Mouse (Mus musculus) MEL (cell line): ENCODE results near the gene Gja1. TPM values are rescaled to one million over a fixed set of nuclear protein-coding genes. Genes with fewer than 3 reads are reported as not detected.

ENCODE experiments used
- DNase-seq: peaks from one replicate; pipeline ENCODE4 v3.0.0; 2011; ENCODE audit warnings: low read depth, low spot score
- H3K27ac ChIP-seq: 2 replicates; pipeline ENCODE4 v1.5.1; 2012; ENCODE audit warnings: low read depth, mild to moderate bottlenecking, control low read depth, low read length, moderate library complexity; ENCODE audit not compliant: control insufficient read depth
- H3K27me3 ChIP-seq, 2 experiments: fragments of 150-350 bp in 1 of 2; sonication (generic) in 1 of 2; 2 replicates each; pipeline ENCODE4 v1.6.1; 2012; ENCODE audit warnings: low read length in 2 of 2, mild to moderate bottlenecking in 2 of 2, improper control_type of control experiment in 1 of 2, moderate library complexity in 1 of 2; ENCODE audit not compliant: insufficient read depth in 2 of 2, control insufficient read depth in 1 of 2
- H3K36me3 ChIP-seq, 2 experiments: 2 replicates each; pipeline ENCODE4 v1.6.1; 2012 to 2014; ENCODE audit warnings: low read length in 2 of 2, improper control_type of control experiment in 1 of 2, inconsistent platforms in 1 of 2, mild to moderate bottlenecking in 1 of 2; ENCODE audit not compliant: insufficient read depth in 2 of 2, control insufficient read depth in 1 of 2
- H3K4me1 ChIP-seq, 2 experiments: fragments of 150-350 bp in 1 of 2; sonication (generic) in 1 of 2; 2 replicates each; pipeline ENCODE4 v1.6.1; 2012; ENCODE audit warnings: low read length in 2 of 2, improper control_type of control experiment in 1 of 2, mild to moderate bottlenecking in 1 of 2; ENCODE audit not compliant: insufficient read depth in 2 of 2, control insufficient read depth in 1 of 2
- H3K4me3 ChIP-seq, 2 experiments: fragments of 150-350 bp in 1 of 2; sonication (generic) in 1 of 2; 2 replicates each; pipeline ENCODE4 v1.5.1; 2012; ENCODE audit warnings: low read depth in 2 of 2, low read length in 2 of 2, mild to moderate bottlenecking in 2 of 2, moderate library complexity in 2 of 2, control low read depth in 1 of 2, improper control_type of control experiment in 1 of 2; ENCODE audit not compliant: control insufficient read depth in 1 of 2, insufficient read depth in 1 of 2
- H3K79me2 ChIP-seq: 2 replicates; pipeline ENCODE4 v1.6.1; 2012; ENCODE audit warnings: mild to moderate bottlenecking, low read length, moderate library complexity; ENCODE audit not compliant: control insufficient read depth, poor library complexity, insufficient read depth
- H3K9ac ChIP-seq: 2 replicates; pipeline ENCODE4 v1.6.1; 2012; ENCODE audit warnings: low read depth, mild to moderate bottlenecking, control low read depth, low read length, moderate library complexity; ENCODE audit not compliant: control insufficient read depth, poor library complexity, severe bottlenecking
- H3K9me3 ChIP-seq: fragments of 150-350 bp; sonication (generic); replicated peaks from 2 replicates; pipeline ENCODE4 v1.6.1; 2012; ENCODE audit warnings: mild to moderate bottlenecking, low read length, improper control_type of control experiment, moderate library complexity; ENCODE audit not compliant: insufficient read depth
- CHD2 ChIP-seq: IDR thresholded peaks from 2 replicates; pipeline ENCODE4 v1.6.1; 2011; ENCODE audit warnings: low read length, improper control_type of control experiment
- CTCF ChIP-seq, 3 experiments: IDR thresholded peaks in 2 of 3; conservative IDR thresholded peaks in 1 of 3; 2 replicates each; pipeline ENCODE4 v1.5.1; 2011 to 2012; ENCODE audit warnings: low read length in 3 of 3, low read depth in 2 of 3, mild to moderate bottlenecking in 2 of 3, improper control_type of control experiment in 1 of 3, inconsistent platforms in 1 of 3, mixed read lengths in 1 of 3, moderate library complexity in 1 of 3; ENCODE audit not compliant: control insufficient read depth in 1 of 3, insufficient read depth in 1 of 3, poor library complexity in 1 of 3, severe bottlenecking in 1 of 3
- E2F4 ChIP-seq: IDR thresholded peaks from 2 replicates; pipeline ENCODE4 v1.6.1; 2011; ENCODE audit warnings: low read depth, low read length, improper control_type of control experiment, borderline replicate concordance
- ELF1 ChIP-seq: IDR thresholded peaks from 2 replicates; pipeline ENCODE4 v1.6.1; 2014; ENCODE audit warnings: low read depth, mild to moderate bottlenecking, inconsistent platforms, low read length, improper control_type of control experiment, moderate library complexity
- EP300 ChIP-seq, 2 experiments: IDR thresholded peaks; 2 replicates each; pipeline ENCODE4 v1.6.1; 2011; ENCODE audit warnings: improper control_type of control experiment in 2 of 2, low read length in 2 of 2, low read depth in 1 of 2, mild to moderate bottlenecking in 1 of 2
- GABPA ChIP-seq: IDR thresholded peaks from 2 replicates; pipeline ENCODE4 v1.6.1; 2012; ENCODE audit warnings: low read depth, mild to moderate bottlenecking, inconsistent platforms, low read length, improper control_type of control experiment, moderate library complexity
- JUND ChIP-seq: IDR thresholded peaks from 2 replicates; pipeline ENCODE4 v1.6.1; 2011; ENCODE audit warnings: low read depth, mild to moderate bottlenecking, improper control_type of control experiment, low read length
- MAFK ChIP-seq: IDR thresholded peaks from 2 replicates; pipeline ENCODE4 v1.6.1; 2011; ENCODE audit warnings: low read depth, mild to moderate bottlenecking, low read length, improper control_type of control experiment, borderline replicate concordance
- MAX ChIP-seq: IDR thresholded peaks from 2 replicates; pipeline ENCODE4 v1.6.1; 2011; ENCODE audit warnings: low read length, improper control_type of control experiment
- MYB ChIP-seq: IDR thresholded peaks from 2 replicates; pipeline ENCODE4 v1.6.1; 2011; ENCODE audit warnings: mild to moderate bottlenecking, low read depth, low read length, improper control_type of control experiment
- MYC ChIP-seq: IDR thresholded peaks from 2 replicates; pipeline ENCODE4 v1.6.1; 2011; ENCODE audit warnings: low read depth, mild to moderate bottlenecking, low read length, improper control_type of control experiment, moderate library complexity
- NRF1 ChIP-seq: IDR thresholded peaks from 2 replicates; pipeline ENCODE4 v1.6.1; 2014; ENCODE audit warnings: low read depth, mild to moderate bottlenecking, inconsistent platforms, low read length, improper control_type of control experiment, moderate library complexity; ENCODE audit not compliant: poor library complexity, insufficient read depth, severe bottlenecking
- SIN3A ChIP-seq: IDR thresholded peaks from 2 replicates; pipeline ENCODE4 v1.6.1; 2012; ENCODE audit warnings: low read length, improper control_type of control experiment, inconsistent platforms
- SMC3 ChIP-seq: IDR thresholded peaks from 2 replicates; pipeline ENCODE4 v1.6.1; 2011; ENCODE audit warnings: low read depth, low read length, improper control_type of control experiment
- TAL1 ChIP-seq: IDR thresholded peaks from 2 replicates; pipeline ENCODE4 v1.6.1; 2012; ENCODE audit warnings: mild to moderate bottlenecking, inconsistent platforms, low read length, moderate library complexity, mixed read lengths
- UBTF ChIP-seq: IDR thresholded peaks from 2 replicates; pipeline ENCODE4 v1.6.1; 2012; ENCODE audit warnings: low read depth, mild to moderate bottlenecking, inconsistent platforms, low read length, improper control_type of control experiment, moderate library complexity, borderline replicate concordance; ENCODE audit not compliant: insufficient read depth
- USF1 ChIP-seq: IDR thresholded peaks from 2 replicates; pipeline ENCODE4 v1.6.1; 2014; ENCODE audit warnings: low read depth, mild to moderate bottlenecking, inconsistent platforms, low read length, improper control_type of control experiment, moderate library complexity
- ZNF384 ChIP-seq: IDR thresholded peaks from 2 replicates; pipeline ENCODE4 v1.6.1; 2012; ENCODE audit warnings: low read depth, mild to moderate bottlenecking, inconsistent platforms, low read length, improper control_type of control experiment
- polyA plus RNA-seq, 2 experiments: library from polyadenylated mRNA; stranded (reverse) in 1 of 2; unstranded in 1 of 2; fragments of >175 nt in 1 of 2; fragments of >200 nt in 1 of 2; gene quantifications; 2 replicates each; pipeline versions ENCODE4 v1.2.1 to v1.2.4; 2012; ENCODE audit warnings: low replicate concordance in 2 of 2, low read depth in 1 of 2; ENCODE audit not compliant: insufficient read length in 2 of 2, insufficient read depth in 1 of 2, missing spikeins in 1 of 2
- total RNA-seq: library from RNA; depleted of rRNA; stranded (reverse); fragments of 300-350 nt; gene quantifications from 2 replicates; pipeline ENCODE4 v1.2.3, GENCODE M21; 2012

Gene Gja1
- total and polyA plus RNA-seq, 3 experiments, result not detected

GRCm38 (mm10) chr10:56426369-56426768, 49.2 kb downstream of the Gja1 start:
- Histone ChIP-seq H3K9me3 (no peaks in the 10 kb centered on the region), H3K9ac (no peak overlapping the region), H3K4me3 (no peak overlapping the region), H3K27me3 (no peaks in the 10 kb centered on the region), H3K27ac (no peak overlapping the region), H3K79me2 (no peaks in the 10 kb centered on the region), H3K4me1 (no peaks in the 10 kb centered on the region), H3K36me3 (no peaks in the 10 kb centered on the region)
- no peak for TF ChIP-seq JUND
- TF ChIP-seq CTCF (IDR thresholded peaks at IDR 0.05 in 2 of 3, conservative IDR thresholded peaks at IDR 0.05 in 1 of 3; ENCODE audit: control insufficient read depth in 1 of 3, insufficient read depth in 1 of 3, low read depth in 2 of 3, low read length in 3 of 3, poor library complexity in 1 of 3, severe bottlenecking in 1 of 3), result no peak
- no peak for TF ChIP-seq E2F4
- TF ChIP-seq GABPA, result no peak
- no peak for DNase-seq

- DNase-seq, result no peak
- Histone ChIP-seq H3K27ac (no peak overlapping the region), H3K27me3 (no peaks in the 10 kb centered on the region), H3K36me3 (no peaks in the 10 kb centered on the region), H3K9ac (no peak overlapping the region), H3K9me3 (no peaks in the 10 kb centered on the region), H3K79me2 (no peaks in the 10 kb centered on the region), H3K4me3 (no peak overlapping the region), H3K4me1 (no peaks in the 10 kb centered on the region)
- TF ChIP-seq MYC (no peak), MAFK (no peak), CHD2 (no peak), ELF1 (no peak), MYB (no peak), NRF1 (no peak), USF1 (no peak), JUND (no peak), SMC3 (no peak), UBTF (no peak), SIN3A (no peak), TAL1 (no peak), EP300 (IDR thresholded peaks at IDR 0.05; ENCODE audit: low read depth in 1 of 2, low read length in 2 of 2) (no peak), ZNF384 (no peak), E2F4 (no peak), MAX (no peak)
Observed at GRCm38 (mm10) chr10:56427382-56427781, 50.3 kb downstream of the Gja1 start.
